In the genomic region with DNA sequence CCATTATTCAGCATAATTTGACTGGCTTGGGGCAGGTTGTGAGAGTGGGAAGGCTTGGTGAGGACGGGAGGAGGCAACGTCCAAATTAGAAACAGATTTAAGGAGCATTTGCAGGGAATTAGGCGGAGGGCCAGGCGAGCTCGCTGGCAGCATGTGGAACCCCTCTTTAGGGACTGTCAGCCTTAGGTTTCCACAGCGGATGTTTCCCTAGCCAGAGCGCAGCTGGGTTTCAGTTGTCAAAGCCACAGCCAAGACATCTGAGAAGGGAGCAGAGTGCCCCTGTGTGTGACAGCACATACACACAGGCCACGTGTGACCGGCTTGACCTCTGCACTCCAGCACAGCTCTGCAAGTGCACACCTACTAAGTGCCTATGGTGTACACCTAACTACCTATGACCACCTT, we compare ENCODE assay signal across 10 mouse cellular contexts.
A peak's percentile ranks its signal among the peaks of the same experiment; 100 is the strongest.
DNase-seq lines count a peak whose midpoint lies in the region; ATAC-seq lines count a peak whose summit lies in the region.
"Had no signal": no experiment of that assay in that cellular context is flagged by ENCODE, and none has a peak within 500 bp of the region (broad histone marks: within the 10 kb centered on the region; RNA-seq: fewer than 3 reads in every experiment).

No protein-coding gene starts in this region.

- 15% methylated on average over 9 of the region's 9 CpGs for WGBS in kidney, embryonic 14.5 days
- WGBS in midbrain, embryonic 16.5 days = 35% methylated on average over 9 of the region's 9 CpGs

- no peak overlapping the region for H3K4me3 ChIP-seq in kidney, embryonic 14.5 days (ENCODE audit: low read length)
- no peak overlapping the region for H3K4me3 ChIP-seq in midbrain, embryonic 16.5 days (ENCODE audit: low read depth, low read length)
- H3K4me3 ChIP-seq: heart, embryonic 13.5 days had no signal

- no peaks in the 10 kb centered on the region for H3K27me3 ChIP-seq in kidney, embryonic 14.5 days (ENCODE audit: control insufficient read depth, insufficient read depth, low read length)
- no peaks in the 10 kb centered on the region for H3K27me3 ChIP-seq in midbrain, embryonic 16.5 days (ENCODE audit: control insufficient read depth, insufficient read depth, low read depth, low read length)
- H3K27me3 ChIP-seq: Patski had no signal

- no peak for DNase-seq in kidney, adult 8-10 months
- DNase-seq in embryo, embryonic 10.5 days (ENCODE audit: low spot score) = peak; percentile 81
- peak; percentile 42 to 60 for DNase-seq in kidney, postnatal 25 days
- peak; percentile 49 for DNase-seq in thymus, postnatal 25 days
- DNase-seq in adrenal gland, adult 18-20 months (ENCODE audit: low spot score in 2 of 2) = no peak

- H3K9ac ChIP-seq in kidney, embryonic 14.5 days (ENCODE audit: low read depth, low read length) = no peak overlapping the region
- no peak overlapping the region for H3K9ac ChIP-seq in midbrain, embryonic 16.5 days (ENCODE audit: low read depth, low read length)
- H3K9ac ChIP-seq: heart, embryonic 13.5 days had no signal

- H3K36me3 ChIP-seq in kidney, embryonic 14.5 days (ENCODE audit: control insufficient read depth, insufficient read depth, low read length) = no peaks in the 10 kb centered on the region
- no peaks in the 10 kb centered on the region for H3K36me3 ChIP-seq in midbrain, embryonic 16.5 days (ENCODE audit: control insufficient read depth, insufficient read depth, low read length)
- H3K36me3 ChIP-seq: heart, embryonic 13.5 days had no signal

- peak overlapping the region; percentile 69; the same call in 1 of the 2 replicates for H3K27ac ChIP-seq in kidney, embryonic 14.5 days (ENCODE audit: low read depth, low read length)
- H3K27ac ChIP-seq in midbrain, embryonic 16.5 days (ENCODE audit: low read length) = no peak overlapping the region
- H3K27ac ChIP-seq: heart, embryonic 13.5 days had no signal

- H3K4me1 ChIP-seq in kidney, embryonic 14.5 days (ENCODE audit: control insufficient read depth, insufficient read depth, low read length) = peaks cover 29% of the 10 kb centered on the region
- no peaks in the 10 kb centered on the region; the same call in 1 of the 2 replicates for H3K4me1 ChIP-seq in midbrain, embryonic 16.5 days (ENCODE audit: control insufficient read depth, insufficient read depth, low read length)

- H3K9me3 ChIP-seq in kidney, embryonic 14.5 days (ENCODE audit: control insufficient read depth, low read length) = no peaks in the 10 kb centered on the region
- H3K9me3 ChIP-seq in midbrain, embryonic 16.5 days (replicated peaks; ENCODE audit: control insufficient read depth, low read length, poor library complexity, severe bottlenecking) = no peaks in the 10 kb centered on the region
- H3K9me3 ChIP-seq: heart, embryonic 13.5 days had no signal

- no peak overlapping the region; the same call in 1 of the 2 replicates for H3K4me2 ChIP-seq in kidney, embryonic 14.5 days (replicated peaks; ENCODE audit: low read depth, low read length)
- no peak overlapping the region for H3K4me2 ChIP-seq in midbrain, embryonic 16.5 days (ENCODE audit: low read length)
- H3K4me2 ChIP-seq: heart, embryonic 13.5 days had no signal

- peak; percentile 86 for ATAC-seq in kidney, embryonic 14.5 days (ENCODE audit: low FRiP score, low TSS enrichment)
- peak; percentile 62 for ATAC-seq in granulocyte monocyte progenitor cell, adult 5-6 weeks (replicated peaks; ENCODE audit: poor library complexity, severe bottlenecking)
- peak; percentile 82 for ATAC-seq in midbrain, embryonic 16.5 days
- ATAC-seq: Patski had no signal

Comparison
In these comparisons a context has a peak if more than half of its experiments do, and no peak if none do; other contexts are left out.
1. DNase-seq: peak in embryo, embryonic 10.5 days (single experiment), kidney, postnatal 25 days (2 of 2) and thymus, postnatal 25 days (single experiment); none in kidney, adult 8-10 months (0 of 2) and adrenal gland, adult 18-20 months (0 of 2).
2. Peak in every context shown above with its lines, with median percentiles within 50 percentile points of each other: ATAC-seq.